Mouse (Mus musculus): ENCODE results near the gene Fbxo39.

DNA sequence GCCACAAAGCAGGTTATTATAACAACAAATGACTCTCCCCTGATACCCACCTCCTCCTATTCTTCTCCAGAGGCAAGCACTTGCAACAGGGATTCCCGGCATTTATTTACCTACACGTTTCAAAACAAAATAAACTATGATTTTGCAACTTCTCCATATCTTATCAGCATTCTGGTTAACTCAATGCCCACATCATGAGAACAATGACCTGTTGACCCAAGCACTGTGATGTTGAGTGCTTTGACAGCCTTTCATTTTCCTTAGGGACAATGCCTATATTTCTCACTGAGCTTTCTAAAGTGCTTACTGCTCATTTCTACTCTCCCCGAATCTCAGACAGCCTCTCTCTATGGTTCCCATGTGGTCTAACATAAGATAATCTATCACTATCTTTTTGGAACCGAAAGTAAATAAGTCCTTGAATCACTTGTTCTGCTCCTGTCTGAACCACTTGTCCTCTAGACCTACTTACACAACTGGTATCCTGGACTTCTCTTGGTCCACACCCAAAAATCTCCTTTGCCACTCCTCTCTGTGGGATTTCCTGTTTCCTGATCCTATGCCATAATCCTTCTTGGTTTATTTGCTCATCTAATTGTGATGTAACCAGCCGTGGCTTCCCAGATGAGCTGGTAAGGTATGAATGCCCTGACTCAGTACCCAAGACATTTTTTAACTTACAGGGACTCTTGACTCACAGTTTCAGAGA is 32.9 kb upstream of the Fbxo39 start:
- TF ChIP-seq EP300 (IDR thresholded peaks at IDR 0.05; ENCODE audit: low read depth in 1 of 2, low read length in 2 of 2) (no peak), RCOR1 (IDR thresholded peaks at IDR 0.05; ENCODE audit: low read depth, low read length) (no peak), ZC3H11A (IDR thresholded peaks at IDR 0.05; ENCODE audit: low read depth, low read length) (no peak), POLR2AphosphoS2 (IDR thresholded peaks at IDR 0.05; ENCODE audit: low read length) (no peak), MAZ (IDR thresholded peaks at IDR 0.05; ENCODE audit: low read depth, low read length) (no peak), RAD21 (IDR thresholded peaks at IDR 0.05; ENCODE audit: low read depth, low read length) (no peak), KAT2A (conservative IDR thresholded peaks at IDR 0.05; ENCODE audit: low read depth, low read length) (no peak)
